Mouse (Mus musculus): ENCODE results near the gene Syt3. TPM values are rescaled to one million over a fixed set of nuclear protein-coding genes. Genes with fewer than 3 reads are reported as not detected.

Syt3 gene
- polyA plus RNA-seq, 2 experiments = 3.3 to 4.6 TPM

GRCm38 (mm10) chr7:44378290-44378689 lies 5.6 kb upstream of the Syt3 start:
- no peaks in the 10 kb centered on the region for H3K27me3 ChIP-seq (ENCODE audit: control insufficient read depth, insufficient read depth, low read length)
- no peak overlapping the region for H3K4me3 ChIP-seq (replicated peaks; ENCODE audit: low read length)
- H3K4me1 ChIP-seq (ENCODE audit: control insufficient read depth, insufficient read depth, low read length) = peaks cover 6% of the 10 kb centered on the region
- no peaks in the 10 kb centered on the region for H3K9me3 ChIP-seq (ENCODE audit: control insufficient read depth, low read length)
- ATAC-seq (ENCODE audit: low FRiP score, low read depth) (no peak), DNase-seq (ENCODE audit: low spot score) (peak; percentile 34)
- no peak for TF ChIP-seq POLR2A (IDR thresholded peaks at IDR 0.05; ENCODE audit: borderline replicate concordance, extremely low read depth, insufficient read depth, insufficient read length)
- WGBS = 49% methylated on average over 4 of the region's 4 CpGs
- H3K27ac ChIP-seq (replicated peaks; ENCODE audit: low read depth, low read length) = no peak overlapping the region
- H3K4me2 ChIP-seq (replicated peaks; ENCODE audit: low read depth, low read length, severe bottlenecking) = no peak overlapping the region
- no peak overlapping the region for H3K9ac ChIP-seq (ENCODE audit: low read depth, low read length, severe bottlenecking)
- H3K36me3 ChIP-seq (ENCODE audit: control insufficient read depth, insufficient read depth, low read length) = no peaks in the 10 kb centered on the region

GRCm38 (mm10) chr7:44382541-44382940 lies 1.4 kb upstream of the Syt3 start:
- ATAC-seq (ENCODE audit: low FRiP score, low read depth) (no peak), DNase-seq (ENCODE audit: low spot score) (no peak)
- H3K4me3 ChIP-seq (replicated peaks; ENCODE audit: low read length) = no peak overlapping the region
- no peak overlapping the region for H3K4me2 ChIP-seq (replicated peaks; ENCODE audit: low read depth, low read length, severe bottlenecking)
- H3K36me3 ChIP-seq (ENCODE audit: control insufficient read depth, insufficient read depth, low read length) = no peaks in the 10 kb centered on the region
- no peaks in the 10 kb centered on the region for H3K9me3 ChIP-seq (ENCODE audit: control insufficient read depth, low read length)
- no peak overlapping the region for H3K9ac ChIP-seq (ENCODE audit: low read depth, low read length, severe bottlenecking)
- WGBS = 68% methylated on average over 12 of the region's 12 CpGs
- no peak for TF ChIP-seq POLR2A (IDR thresholded peaks at IDR 0.05; ENCODE audit: borderline replicate concordance, extremely low read depth, insufficient read depth, insufficient read length)
- H3K27me3 ChIP-seq (ENCODE audit: control insufficient read depth, insufficient read depth, low read length) = 0 out of 2 replicates have a peak, but pooled peaks cover 4% of the 10 kb centered on the region
- no peak overlapping the region for H3K27ac ChIP-seq (replicated peaks; ENCODE audit: low read depth, low read length)
- no peaks in the 10 kb centered on the region for H3K4me1 ChIP-seq (ENCODE audit: control insufficient read depth, insufficient read depth, low read length)

- Histone ChIP-seq H3K27me3 (ENCODE audit: control insufficient read depth, insufficient read depth, low read length) (0 out of 2 replicates have a peak, but pooled peaks cover 4% of the 10 kb centered on the region), H3K9me3 (ENCODE audit: control insufficient read depth, low read length) (no peaks in the 10 kb centered on the region), H3K27ac (replicated peaks; ENCODE audit: low read depth, low read length) (no peak overlapping the region), H3K9ac (ENCODE audit: low read depth, low read length, severe bottlenecking) (peak overlapping the region; percentile 50), H3K4me2 (replicated peaks; ENCODE audit: low read depth, low read length, severe bottlenecking) (peak overlapping the region; percentile 96), H3K4me3 (replicated peaks; ENCODE audit: low read length) (peak overlapping the region; percentile 50), H3K4me1 (ENCODE audit: control insufficient read depth, insufficient read depth, low read length) (no peaks in the 10 kb centered on the region), H3K36me3 (ENCODE audit: control insufficient read depth, insufficient read depth, low read length) (no peaks in the 10 kb centered on the region)
- ATAC-seq (ENCODE audit: low FRiP score, low read depth) = no peak
- WGBS = 0% methylated on average over 17 of the region's 17 CpGs
- no peak for DNase-seq (ENCODE audit: low spot score)
- no peak for TF ChIP-seq POLR2A (IDR thresholded peaks at IDR 0.05; ENCODE audit: borderline replicate concordance, extremely low read depth, insufficient read depth, insufficient read length)
Observed at GRCm38 (mm10) chr7:44384716-44385059, 786 bp downstream of the Syt3 start.

DNA sequence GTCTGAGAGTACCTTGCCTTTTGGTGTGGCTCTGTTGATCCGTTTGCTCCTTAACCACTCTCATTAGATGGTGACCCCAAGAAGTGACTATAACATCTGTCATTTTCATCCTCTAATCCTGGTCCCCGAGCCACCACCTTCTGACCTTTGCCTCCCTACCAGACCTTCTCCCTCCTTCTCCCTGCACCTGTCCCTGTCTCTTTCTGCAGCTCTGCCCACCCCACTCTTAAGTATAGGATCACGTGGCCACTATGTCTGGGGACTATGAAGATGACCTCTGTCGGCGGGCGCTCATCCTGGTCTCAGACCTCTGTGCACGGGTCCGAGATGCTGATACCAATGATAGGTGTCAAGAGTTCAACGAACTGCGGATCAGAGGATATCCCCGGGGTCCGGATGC lies 1.8 kb downstream of the Syt3 start, which contains the start of gene 1700008O03Rik:
Gene 1700008O03Rik (minus strand): TSS at position 101 of the 400 bp plus-strand sequence.
- ATAC-seq (ENCODE audit: low FRiP score, low read depth) = no peak
- TF ChIP-seq POLR2A (IDR thresholded peaks at IDR 0.05; ENCODE audit: borderline replicate concordance, extremely low read depth, insufficient read depth, insufficient read length) = no peak
- Histone ChIP-seq H3K36me3 (ENCODE audit: control insufficient read depth, insufficient read depth, low read length) (no peaks in the 10 kb centered on the region), H3K9ac (ENCODE audit: low read depth, low read length, severe bottlenecking) (peak within 1 kb of the TSS; percentile 50), H3K4me3 (replicated peaks; ENCODE audit: low read length) (peak within 1 kb of the TSS; percentile 50), H3K4me1 (ENCODE audit: control insufficient read depth, insufficient read depth, low read length) (no peaks in the 10 kb centered on the region), H3K27ac (replicated peaks; ENCODE audit: low read depth, low read length) (no peak within 1 kb of the TSS), H3K4me2 (replicated peaks; ENCODE audit: low read depth, low read length, severe bottlenecking) (peak within 1 kb of the TSS; percentile 96), H3K9me3 (ENCODE audit: control insufficient read depth, low read length) (no peaks in the 10 kb centered on the region), H3K27me3 (ENCODE audit: control insufficient read depth, insufficient read depth, low read length) (0 out of 2 replicates have a peak, but pooled peaks cover 4% of the 10 kb centered on the region)
- DNase-seq (ENCODE audit: low spot score) = no peak
- 75% methylated on average over 12 of the region's 12 CpGs for WGBS

DNA sequence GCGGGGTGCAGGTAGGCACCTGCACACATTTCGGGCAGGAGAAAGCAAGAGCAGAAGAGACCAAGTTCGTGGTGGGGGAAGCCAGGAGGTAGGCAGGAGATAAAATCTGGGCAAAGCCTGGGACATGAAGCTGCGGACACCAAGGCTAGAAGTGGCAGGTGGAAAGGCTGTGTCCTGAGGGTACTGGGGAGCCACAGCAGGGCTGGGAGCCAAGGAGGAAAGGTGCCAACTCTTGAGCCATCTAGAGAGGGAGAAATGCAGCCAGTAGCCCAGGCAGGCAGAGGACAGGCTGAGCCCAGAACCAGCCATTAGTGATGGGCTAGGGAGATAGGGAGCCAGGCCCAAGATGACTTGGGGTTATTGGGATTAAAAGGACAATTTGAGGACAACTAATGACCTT lies 7.9 kb downstream of the Syt3 start:
- Histone ChIP-seq H3K36me3 (ENCODE audit: control insufficient read depth, insufficient read depth, low read length) (no peaks in the 10 kb centered on the region), H3K4me2 (replicated peaks; ENCODE audit: low read depth, low read length, severe bottlenecking) (no peak overlapping the region), H3K4me1 (ENCODE audit: control insufficient read depth, insufficient read depth, low read length) (no peaks in the 10 kb centered on the region), H3K27ac (replicated peaks; ENCODE audit: low read depth, low read length) (no peak overlapping the region), H3K27me3 (ENCODE audit: control insufficient read depth, insufficient read depth, low read length) (no peaks in the 10 kb centered on the region), H3K9me3 (ENCODE audit: control insufficient read depth, low read length) (no peaks in the 10 kb centered on the region), H3K4me3 (replicated peaks; ENCODE audit: low read length) (no peak overlapping the region), H3K9ac (ENCODE audit: low read depth, low read length, severe bottlenecking) (no peak overlapping the region)
- TF ChIP-seq POLR2A (IDR thresholded peaks at IDR 0.05; ENCODE audit: borderline replicate concordance, extremely low read depth, insufficient read depth, insufficient read length) = no peak
- no peak for DNase-seq (ENCODE audit: low spot score)
- ATAC-seq (ENCODE audit: low FRiP score, low read depth) = no peak
- WGBS = 82% methylated on average over 4 of the region's 4 CpGs

GRCm38 (mm10) chr7:44392341-44392740 lies 8.4 kb downstream of the Syt3 start:
- no peaks in the 10 kb centered on the region for H3K4me1 ChIP-seq (ENCODE audit: control insufficient read depth, insufficient read depth, low read length)
- no peak for TF ChIP-seq POLR2A (IDR thresholded peaks at IDR 0.05; ENCODE audit: borderline replicate concordance, extremely low read depth, insufficient read depth, insufficient read length)
- H3K27ac ChIP-seq (replicated peaks; ENCODE audit: low read depth, low read length) = no peak overlapping the region
- no peaks in the 10 kb centered on the region for H3K27me3 ChIP-seq (ENCODE audit: control insufficient read depth, insufficient read depth, low read length)
- no peak overlapping the region for H3K4me2 ChIP-seq (replicated peaks; ENCODE audit: low read depth, low read length, severe bottlenecking)
- 86% methylated on average over 14 of the region's 14 CpGs for WGBS
- no peak overlapping the region for H3K4me3 ChIP-seq (replicated peaks; ENCODE audit: low read length)
- H3K36me3 ChIP-seq (ENCODE audit: control insufficient read depth, insufficient read depth, low read length) = no peaks in the 10 kb centered on the region
- H3K9me3 ChIP-seq (ENCODE audit: control insufficient read depth, low read length) = no peaks in the 10 kb centered on the region
- ATAC-seq (ENCODE audit: low FRiP score, low read depth) (no peak), DNase-seq (ENCODE audit: low spot score) (no peak)
- H3K9ac ChIP-seq (ENCODE audit: low read depth, low read length, severe bottlenecking) = no peak overlapping the region

Measured in limb, embryonic 14.5 days (tissue).